Mouse (Mus musculus) spleen, adult 2 months (tissue): ENCODE measurements around the gene Pkd1. TPM values are rescaled to one million over a fixed set of nuclear protein-coding genes. Genes with fewer than 3 reads are reported as not detected.

Source experiments
- DNase-seq, 2 experiments: peaks; one replicate each; pipeline versions ENCODE4 v3.0.0 to v3.0.0-alpha.2; 2012 to 2021; ENCODE audit warnings: low spot score in 2 of 2, low read depth in 1 of 2
- H3K27ac ChIP-seq: fragments of 200-500 bp; 2 replicates; pipeline ENCODE4 v1.5.1; 2012; ENCODE audit warnings: low read length, inconsistent platforms; ENCODE audit not compliant: insufficient read depth
- H3K27me3 ChIP-seq: fragments of 200-500 bp; 2 replicates; pipeline ENCODE4 v1.6.1; 2012; ENCODE audit warnings: mild to moderate bottlenecking, moderate library complexity, low read length, inconsistent platforms; ENCODE audit not compliant: control insufficient read depth, insufficient read depth
- H3K36me3 ChIP-seq: fragments of 200-500 bp; 2 replicates; pipeline ENCODE4 v1.6.1; 2012; ENCODE audit warnings: mild to moderate bottlenecking, low read length, inconsistent platforms; ENCODE audit not compliant: control insufficient read depth, insufficient read depth
- H3K4me1 ChIP-seq: fragments of 200-500 bp; 2 replicates; pipeline ENCODE4 v1.6.1; 2011; ENCODE audit warnings: inconsistent platforms; ENCODE audit not compliant: control insufficient read depth, insufficient read depth, insufficient read length
- H3K4me3 ChIP-seq: fragments of 200-500 bp; 2 replicates; pipeline ENCODE4 v1.5.1; 2011; ENCODE audit warnings: mild to moderate bottlenecking, inconsistent platforms; ENCODE audit not compliant: insufficient read depth, insufficient read length; ENCODE audit errors: extremely low read depth
- CTCF ChIP-seq: fragments of 200-500 bp; IDR thresholded peaks from 2 replicates; pipeline ENCODE4 v1.5.1; 2011; ENCODE audit warnings: mild to moderate bottlenecking, inconsistent platforms; ENCODE audit not compliant: insufficient read depth, insufficient read length, insufficient replicate concordance; ENCODE audit errors: extremely low read depth
- POLR2A ChIP-seq: fragments of 200-500 bp; IDR thresholded peaks from 2 replicates; pipeline ENCODE4 v1.6.1; 2011; ENCODE audit warnings: low read depth, low read length, inconsistent platforms
- WGBS: fragments of 180-500 bp; shearing (Covaris S2); methylation state at CpG from one replicate; pipeline ENCODE4 v1.1.7; 2018; 5-methylcytosine and 5-hydroxymethylcytosine counted together
- polyA plus RNA-seq: library from polyadenylated mRNA; depleted of rRNA; stranded (reverse); fragments of >200 nt; gene quantifications from 2 replicates; pipeline ENCODE4 v1.2.3, GENCODE M21; 2012; rRNA removed

Gene Pkd1
- 70.8 and 73.9 TPM in 2 replicates for polyA plus RNA-seq

GRCm38 (mm10) chr17:24549618-24550415, at the start of gene Pkd1:
Gene Pkd1, plus strand, starts transcription at chr17:24549834.
- Histone ChIP-seq H3K4me3 (peak within 1 kb of the TSS; percentile 77), H3K36me3 (no peaks in the 10 kb centered on the region; the same call in 1 of the 2 replicates), H3K4me1 (no peaks in the 10 kb centered on the region), H3K27me3 (no peaks in the 10 kb centered on the region), H3K27ac (peak within 1 kb of the TSS; percentile 83)
- peak; percentile 99 for DNase-seq
- WGBS = under 1% methylated on average over 62 of the region's 72 CpGs
- TF ChIP-seq CTCF (no peak), POLR2A (peak; percentile 96)

GRCm38 (mm10) chr17:24502208-24502607, 47.4 kb upstream of the Pkd1 start:
- 72% methylated on average over 11 of the region's 11 CpGs for WGBS
- Histone ChIP-seq H3K36me3 (no peaks in the 10 kb centered on the region), H3K4me3 (no peak overlapping the region), H3K4me1 (no peaks in the 10 kb centered on the region; the same call in 1 of the 2 replicates), H3K27ac (no peak overlapping the region), H3K27me3 (no peaks in the 10 kb centered on the region)
- TF ChIP-seq POLR2A (no peak), CTCF (no peak)
- no peak for DNase-seq

GRCm38 (mm10) chr17:24504085-24504484, 45.5 kb upstream of the Pkd1 start:
- TF ChIP-seq CTCF = no peak
- no peak for TF ChIP-seq POLR2A
- no peak for DNase-seq
- H3K4me1 ChIP-seq = no peaks in the 10 kb centered on the region; the same call in 1 of the 2 replicates
- peaks cover 9% of the 10 kb centered on the region for H3K36me3 ChIP-seq
- no peak overlapping the region for H3K27ac ChIP-seq
- WGBS = 92% methylated on average over 10 of the region's 10 CpGs
- no peak overlapping the region for H3K4me3 ChIP-seq
- no peaks in the 10 kb centered on the region for H3K27me3 ChIP-seq

GRCm38 (mm10) chr17:24505286-24505955, 44.2 kb upstream of the Pkd1 start:
- H3K36me3 ChIP-seq = peaks cover 21% of the 10 kb centered on the region
- no peak overlapping the region for H3K27ac ChIP-seq
- H3K4me1 ChIP-seq = no peaks in the 10 kb centered on the region; the same call in 1 of the 2 replicates
- TF ChIP-seq CTCF = no peak
- TF ChIP-seq POLR2A = no peak
- 94% methylated on average over 30 of the region's 30 CpGs for WGBS
- DNase-seq = no peak
- H3K27me3 ChIP-seq = no peaks in the 10 kb centered on the region
- H3K4me3 ChIP-seq = no peak overlapping the region

DNA sequence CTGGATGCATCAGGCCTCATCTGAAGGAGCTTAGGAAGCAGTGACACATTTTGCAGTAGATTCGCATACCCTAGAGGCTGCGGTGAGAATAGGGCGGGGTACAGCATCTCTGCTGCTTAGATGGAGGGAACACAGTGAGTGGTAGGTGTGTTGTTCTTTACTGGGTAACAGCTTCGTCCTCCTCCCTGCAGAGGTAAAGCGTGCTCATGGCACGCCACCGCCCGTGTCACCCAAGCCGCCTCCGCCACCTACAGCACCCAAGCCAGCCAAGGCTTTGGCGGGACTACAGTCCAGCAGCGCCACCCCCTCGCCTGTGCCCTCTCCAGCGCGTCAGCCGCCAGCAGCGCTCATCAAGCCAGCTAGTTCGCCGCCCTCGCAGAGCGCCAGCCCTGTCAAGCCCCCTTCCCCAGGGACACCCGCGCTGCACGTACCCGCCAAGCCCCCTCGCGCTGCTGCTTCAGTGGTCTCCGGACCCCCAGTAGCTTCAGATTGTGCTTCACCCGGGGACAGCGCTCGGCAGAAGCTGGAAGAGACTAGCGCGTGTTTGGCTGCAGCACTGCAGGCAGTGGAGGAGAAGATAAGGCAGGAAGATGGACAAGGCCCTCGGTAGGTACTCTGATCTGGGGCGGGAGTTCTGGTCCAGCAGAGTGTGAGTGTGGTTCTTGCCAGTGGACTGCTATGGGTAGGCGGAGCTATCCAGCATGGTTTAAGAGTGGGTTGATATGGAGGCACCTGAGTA, 43.1 kb upstream of the Pkd1 start:
- Histone ChIP-seq H3K27ac (no peak overlapping the region), H3K36me3 (peaks cover 29% of the 10 kb centered on the region), H3K4me1 (no peaks in the 10 kb centered on the region; the same call in 1 of the 2 replicates), H3K4me3 (no peak overlapping the region), H3K27me3 (no peaks in the 10 kb centered on the region)
- TF ChIP-seq POLR2A (no peak), CTCF (no peak)
- DNase-seq = no peak
- 66% methylated on average over 36 of the region's 36 CpGs for WGBS

- H3K27me3 ChIP-seq = no peaks in the 10 kb centered on the region
- TF ChIP-seq CTCF = no peak
- TF ChIP-seq POLR2A = no peak
- no peak for DNase-seq
- H3K36me3 ChIP-seq = peaks cover 35% of the 10 kb centered on the region
- H3K4me1 ChIP-seq = no peaks in the 10 kb centered on the region; the same call in 1 of the 2 replicates
- H3K4me3 ChIP-seq = no peak overlapping the region
- no peak overlapping the region for H3K27ac ChIP-seq
- 80% methylated on average over 19 of the region's 19 CpGs for WGBS
Observed at GRCm38 (mm10) chr17:24507129-24507664, 42.4 kb upstream of the Pkd1 start.
